Mouse (Mus musculus) erythroblast, embryonic 14.5 days (primary cell): ENCODE results near the gene Nudt16l1.

ENCODE experiments used
- GATA1 ChIP-seq: IDR thresholded peaks from 2 replicates; pipeline ENCODE4 v1.6.1; 2012; ENCODE audit warnings: low read length, inconsistent platforms, mixed read lengths
- TAL1 ChIP-seq: IDR thresholded peaks from 3 replicates; pipeline ENCODE4 v1.6.1; 2012; ENCODE audit warnings: low read length, inconsistent platforms, mixed read lengths

GRCm38 (mm10) chr16:4969055-4969843, 30.7 kb downstream of the Nudt16l1 start:
- TF ChIP-seq GATA1 (no peak), TAL1 (0 out of 3 replicates have a peak, but pooled peaks have one; percentile 23)
